Mouse (Mus musculus) kidney, adult 2 months (tissue): Measurements from ENCODE around the gene Dnajb2.

Experiments used
- CTCF ChIP-seq: fragments of 200-500 bp; conservative IDR thresholded peaks from 2 replicates; pipeline ENCODE4 v1.5.1; 2011; ENCODE audit warnings: low read depth, mild to moderate bottlenecking, control low read depth, low read length, moderate library complexity, mixed read lengths; ENCODE audit not compliant: insufficient read depth, insufficient read length
- POLR2A ChIP-seq: fragments of 200-500 bp; IDR thresholded peaks from one replicate; pipeline ENCODE4 v1.6.1; 2011; ENCODE audit warnings: low read depth, low read length, control low read depth

DNA sequence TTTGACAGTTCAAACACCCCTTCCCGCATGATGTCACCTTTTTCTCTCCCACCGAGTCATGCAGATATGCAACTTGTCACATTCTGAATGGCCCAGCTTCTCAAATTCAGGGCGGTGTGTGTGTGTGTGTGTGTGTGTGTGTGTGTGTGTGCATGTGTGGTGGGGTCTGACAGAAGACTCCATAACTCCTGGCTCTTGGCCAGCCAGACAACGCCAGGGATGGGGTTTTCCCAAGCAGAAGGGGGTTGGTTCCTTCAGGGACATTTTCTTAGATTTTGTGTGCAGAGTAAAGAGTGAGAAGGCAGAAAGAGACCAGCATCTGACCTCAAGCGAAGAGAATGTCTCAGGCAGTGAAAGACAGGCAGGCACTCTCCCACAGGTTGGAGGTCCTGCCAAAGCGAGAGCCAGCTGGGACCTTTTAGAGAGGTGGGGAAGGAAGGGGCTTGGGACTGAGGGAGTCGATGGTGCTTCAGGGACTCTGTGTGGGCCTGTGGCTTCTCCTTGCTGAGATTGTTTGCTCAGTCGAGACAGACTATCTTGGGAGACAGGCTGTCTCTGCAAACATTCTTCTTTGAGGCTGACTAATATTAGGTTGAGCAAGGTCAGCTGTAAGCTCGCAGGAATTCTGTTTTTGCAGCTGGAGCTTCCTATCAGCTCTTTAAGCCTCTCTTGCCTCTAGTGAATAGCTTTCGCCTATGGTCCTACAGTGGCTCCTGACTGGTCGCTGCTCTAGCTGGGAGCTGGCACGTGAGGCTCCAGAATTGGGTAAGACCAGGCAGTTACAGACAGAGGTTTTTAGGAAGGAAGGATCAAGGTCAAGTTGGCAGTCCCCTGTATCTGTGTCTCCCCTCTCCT lies 56.5 kb downstream of the Dnajb2 start:
- TF ChIP-seq CTCF (no peak), POLR2A (no peak)
